Mouse (Mus musculus): ENCODE results near the gene Epb41l3.

Epb41l3 gene

GRCm38 (mm10) chr17:69237172-69237571 lies 161.7 kb downstream of the Epb41l3 start:
- DNase-seq (ENCODE audit: low read depth, low spot score): no peak

DNA sequence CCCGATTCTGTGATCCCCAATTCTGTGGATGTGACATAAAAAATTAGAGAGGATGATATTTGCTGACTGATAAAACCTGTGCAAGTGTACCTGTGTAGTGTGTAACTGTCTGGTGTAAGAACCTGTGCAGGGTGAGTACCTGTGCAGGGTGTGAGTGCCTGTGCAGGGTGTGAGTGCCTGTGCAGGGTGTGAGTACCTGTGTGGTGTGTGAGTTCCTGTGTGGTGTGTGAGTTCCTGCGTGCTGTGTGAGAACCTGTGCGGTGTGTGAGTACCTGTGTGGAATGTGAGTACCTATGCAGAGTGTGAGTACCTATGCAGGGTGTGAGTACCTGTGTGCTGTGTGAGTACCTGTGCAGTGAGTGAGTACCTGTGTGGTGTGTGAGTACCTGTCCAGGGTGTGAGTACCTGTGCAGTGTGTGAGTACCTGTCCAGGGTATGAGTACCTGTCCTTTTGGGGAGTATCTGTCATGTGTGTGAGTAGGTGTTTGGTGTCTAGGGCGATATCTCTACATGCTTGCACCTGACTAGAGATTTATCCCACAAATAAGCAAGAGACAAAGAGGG lies 163.4 kb downstream of the Epb41l3 start:
- DNase-seq (ENCODE audit: low read depth, low spot score): no peak

DNA sequence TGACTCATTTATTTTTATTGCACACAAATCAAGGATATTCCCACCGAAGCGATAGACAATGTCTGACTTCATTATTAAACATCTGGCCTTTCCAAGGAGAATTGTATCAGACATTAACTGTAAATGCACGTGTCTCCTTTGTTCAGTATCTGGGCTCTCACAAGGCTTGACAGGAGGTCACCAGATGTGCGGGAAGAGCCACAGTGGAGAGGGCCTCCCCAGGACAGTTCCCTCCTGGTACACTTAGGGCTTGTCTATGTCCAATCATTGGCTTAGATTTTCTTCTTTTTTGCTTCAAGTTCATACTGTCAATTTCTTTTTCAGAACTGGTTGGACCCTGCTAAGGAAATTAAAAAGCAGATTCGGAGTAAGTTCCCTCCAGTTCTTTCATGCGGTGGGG lies 163.9 kb downstream of the Epb41l3 start:
- no peak for DNase-seq (ENCODE audit: low read depth, low spot score)

- DNase-seq (ENCODE audit: low read depth, low spot score): no peak
These were observed 180.4 kb downstream of the Epb41l3 start for GRCm38 (mm10) chr17:69255834-69256233.

DNA sequence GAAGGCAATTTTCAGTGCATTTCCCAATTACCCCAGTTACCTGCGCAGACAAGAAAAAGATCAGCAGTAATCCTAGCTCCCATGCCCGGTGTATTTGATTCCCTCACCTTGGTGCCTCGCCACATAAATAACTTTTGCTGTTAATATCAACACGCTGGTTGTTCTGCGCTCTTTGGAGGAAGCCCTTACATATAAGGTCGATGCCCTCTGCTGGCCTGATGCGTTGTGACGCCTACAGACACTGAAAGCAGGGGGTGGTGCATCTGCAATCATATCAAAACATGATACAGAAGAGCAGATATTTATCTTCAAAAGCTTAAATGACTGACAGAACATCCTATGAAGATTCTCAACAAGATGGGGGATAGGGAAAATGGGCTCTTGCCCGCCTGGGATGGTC lies 181.0 kb downstream of the Epb41l3 start:
- no peak for DNase-seq (ENCODE audit: low read depth, low spot score)

DNA sequence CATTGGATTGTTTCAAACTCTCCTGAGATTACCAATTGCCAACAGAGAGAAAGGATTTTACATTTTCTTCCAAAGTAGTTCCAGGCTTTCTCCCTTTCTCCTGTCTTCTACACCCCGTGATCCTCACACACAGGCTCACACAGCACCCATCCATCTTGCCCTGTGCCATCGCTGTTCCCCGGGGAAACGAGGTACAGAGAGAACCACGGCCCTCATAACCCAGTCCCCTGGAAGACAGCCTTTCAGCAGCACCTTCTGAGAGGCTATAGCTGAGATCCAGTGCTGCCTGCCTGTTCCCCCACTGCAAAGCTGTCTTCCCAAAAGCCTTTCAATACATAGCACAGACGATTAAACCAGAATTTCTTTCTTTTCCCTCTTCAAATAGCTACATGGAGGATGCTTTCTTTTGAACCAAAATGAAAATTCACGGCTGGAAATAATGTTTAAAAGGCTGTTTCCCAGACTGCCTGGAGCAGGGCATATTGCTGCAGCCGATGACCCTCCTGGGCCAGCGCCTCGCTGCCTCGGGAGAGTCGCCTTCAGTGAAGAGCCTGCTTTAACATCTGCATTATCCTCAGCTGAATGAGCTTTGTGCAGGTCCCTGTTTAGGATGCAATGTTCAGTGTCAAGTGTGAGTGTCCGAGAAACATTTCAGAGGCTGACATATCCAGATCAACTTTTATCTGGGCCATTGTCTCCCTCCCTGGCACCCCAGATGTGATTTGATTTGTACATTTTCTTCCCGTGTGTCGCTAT lies 188.5 kb downstream of the Epb41l3 start:
- DNase-seq (ENCODE audit: low read depth, low spot score): no peak

DNA sequence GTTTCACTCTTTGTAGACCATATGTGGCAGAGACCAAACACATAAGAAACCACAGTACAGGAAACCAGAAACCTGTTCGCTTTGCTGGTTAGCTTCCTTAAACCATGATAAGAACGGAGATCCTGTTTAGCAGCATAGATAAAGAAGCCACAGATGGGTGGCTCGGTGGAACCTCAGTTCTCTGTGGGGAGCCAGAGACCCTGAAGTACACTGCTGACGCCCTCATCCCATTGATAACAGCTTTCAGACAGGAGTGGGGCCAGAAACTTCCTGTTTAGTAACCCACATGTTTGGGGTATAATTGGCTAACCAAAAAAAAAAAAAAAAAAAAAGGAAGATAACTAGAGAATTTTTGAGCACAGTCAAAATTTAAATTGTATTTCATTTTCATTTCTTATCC lies 189.7 kb downstream of the Epb41l3 start:
- DNase-seq (ENCODE audit: low read depth, low spot score): no peak

DNA sequence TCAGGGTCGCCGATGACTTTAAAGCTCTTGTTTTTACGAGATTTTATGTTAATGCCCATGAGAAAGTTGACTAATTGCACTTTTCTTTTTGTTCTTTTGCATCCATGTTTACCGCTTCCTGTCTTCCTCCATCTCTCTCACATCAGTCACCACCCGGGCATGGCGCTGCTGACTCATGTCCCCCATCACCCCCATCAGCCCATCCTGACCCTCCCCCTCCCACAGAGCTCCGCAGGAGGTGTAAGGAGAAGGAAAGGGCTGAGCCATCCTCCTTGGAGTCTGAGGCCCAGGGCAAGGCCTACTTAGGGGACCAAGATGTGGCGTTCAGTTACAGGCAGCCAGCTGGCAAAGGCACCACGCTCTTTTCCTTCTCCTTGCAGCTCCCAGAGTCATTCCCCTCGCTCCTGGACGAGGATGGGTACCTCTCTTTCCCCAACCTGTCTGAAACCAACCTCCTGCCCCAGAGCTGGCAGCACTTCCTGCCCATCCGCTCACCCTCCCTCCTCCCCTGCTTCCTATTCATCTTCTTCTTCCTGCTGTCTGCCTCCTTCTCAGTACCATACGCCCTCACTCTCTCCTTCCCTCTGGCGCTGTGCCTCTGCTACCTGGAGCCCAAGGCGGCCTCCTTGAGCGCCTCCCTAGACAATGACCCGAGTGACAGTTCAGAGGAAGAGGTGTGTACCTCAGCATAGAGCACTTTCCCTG lies 190.4 kb downstream of the Epb41l3 start:
- DNase-seq (ENCODE audit: low read depth, low spot score): no peak

- DNase-seq (ENCODE audit: low read depth, low spot score): no peak
These were observed 191.5 kb downstream of the Epb41l3 start for GRCm38 (mm10) chr17:69266936-69267335.

- DNase-seq (ENCODE audit: low read depth, low spot score): no peak
These were observed 192.0 kb downstream of the Epb41l3 start for GRCm38 (mm10) chr17:69267526-69267925.

DNA sequence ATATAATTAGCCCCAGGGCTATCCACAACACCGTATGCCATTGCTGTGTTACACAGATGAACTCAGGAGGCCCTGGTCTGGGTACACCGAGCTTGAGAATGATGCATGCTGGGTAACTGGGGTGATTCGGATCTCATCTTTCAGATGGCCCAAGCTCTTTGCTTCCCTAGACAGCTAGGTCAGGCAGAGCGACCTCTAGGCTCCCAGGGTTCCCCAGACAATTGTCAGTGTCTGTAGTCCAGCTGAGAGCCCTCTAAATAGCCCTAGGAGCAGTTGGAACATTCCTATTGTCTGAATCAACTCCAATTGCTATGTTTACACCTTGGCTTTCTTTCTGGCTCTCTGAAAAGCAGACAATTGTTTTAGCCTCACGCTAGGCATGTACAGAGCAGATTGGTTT lies 201.9 kb downstream of the Epb41l3 start:
- DNase-seq (ENCODE audit: low read depth, low spot score): peak; percentile 36

GRCm38 (mm10) chr17:69284511-69284910 lies 209.0 kb downstream of the Epb41l3 start:
- DNase-seq (ENCODE audit: low read depth, low spot score): no peak

DNA sequence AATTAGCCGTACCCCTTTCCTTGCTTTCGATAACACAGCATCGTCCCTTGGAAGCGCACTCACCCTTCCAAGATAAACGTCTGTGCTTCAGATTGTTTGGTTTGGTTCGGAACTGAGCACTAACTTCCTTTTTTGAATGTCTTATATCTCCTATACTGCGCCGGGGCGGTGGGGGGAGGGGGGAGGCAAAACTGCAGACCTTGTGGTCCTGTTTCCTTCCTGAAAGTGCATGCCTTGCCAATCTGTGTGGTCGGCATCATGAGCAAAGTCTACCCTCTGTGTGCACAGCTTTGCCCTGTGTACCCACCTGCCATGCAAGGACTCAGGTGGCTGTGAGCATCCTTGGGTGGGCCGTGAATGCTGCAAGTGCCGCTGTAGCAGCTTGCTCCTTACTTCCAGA lies 212.6 kb downstream of the Epb41l3 start:
- no peak for DNase-seq (ENCODE audit: low read depth, low spot score)

- no peak for DNase-seq (ENCODE audit: low read depth, low spot score)
These were observed 214.8 kb downstream of the Epb41l3 start for GRCm38 (mm10) chr17:69290272-69290671.

GRCm38 (mm10) chr17:69301552-69301951 lies 226.1 kb downstream of the Epb41l3 start:
- no peak for DNase-seq (ENCODE audit: low read depth, low spot score)

DNA sequence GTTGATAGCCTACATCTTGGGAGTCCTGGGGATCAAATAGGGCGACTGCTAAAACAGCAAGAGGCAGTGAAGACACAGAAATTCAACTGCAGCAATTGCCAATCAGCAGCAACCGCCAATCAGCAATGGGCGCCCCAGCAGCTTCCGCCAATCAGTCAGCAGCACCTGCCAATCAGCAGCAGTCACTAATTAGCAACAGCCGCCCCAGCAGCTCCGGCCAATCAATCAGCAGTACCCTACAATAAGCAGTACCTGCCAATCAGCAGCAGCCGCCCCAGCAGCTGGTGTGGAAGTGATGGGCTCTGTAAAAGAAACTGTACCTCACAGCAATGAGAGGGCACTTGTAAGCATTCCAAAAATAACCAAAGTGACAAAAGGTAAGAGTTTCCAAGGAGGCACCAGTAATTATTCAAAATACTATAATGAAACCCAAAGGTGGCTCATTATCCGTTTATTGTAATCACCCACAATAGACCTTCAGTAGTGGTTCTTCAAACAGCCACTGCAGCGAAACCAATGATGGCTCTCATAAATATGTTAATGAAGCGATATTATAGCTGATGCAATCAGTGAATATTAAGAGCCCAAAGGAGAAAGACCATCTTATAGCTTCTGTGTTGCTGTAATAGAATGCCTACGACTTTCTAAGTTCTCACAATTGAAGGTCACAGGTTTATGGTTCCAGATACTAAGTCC lies 228.2 kb downstream of the Epb41l3 start:
- DNase-seq (ENCODE audit: low read depth, low spot score): peak; percentile 13

- DNase-seq (ENCODE audit: low read depth, low spot score): no peak
These were observed 232.2 kb downstream of the Epb41l3 start for GRCm38 (mm10) chr17:69307636-69308035.

- DNase-seq (ENCODE audit: low read depth, low spot score): no peak
These were observed 234.4 kb downstream of the Epb41l3 start for GRCm38 (mm10) chr17:69309872-69310271.

DNA sequence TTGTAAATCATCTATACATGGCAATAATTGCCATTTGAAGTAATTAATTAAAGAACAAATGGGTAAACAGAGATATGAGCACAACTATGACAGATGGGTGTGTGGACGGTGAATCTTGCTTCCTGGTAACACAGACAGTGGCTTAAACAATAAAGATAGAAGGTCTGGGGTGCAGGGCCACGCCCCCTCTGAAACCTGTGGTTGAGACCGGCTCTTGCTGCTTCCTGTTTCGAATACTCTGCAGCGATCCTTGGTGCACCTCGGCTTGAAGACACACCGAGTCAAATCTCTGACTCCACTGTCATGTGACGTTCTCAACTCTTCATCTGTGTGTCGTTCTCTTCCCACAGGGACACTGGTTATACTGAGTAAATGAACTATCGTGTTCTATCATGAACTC lies 245.0 kb downstream of the Epb41l3 start:
- DNase-seq (ENCODE audit: low read depth, low spot score): no peak

GRCm38 (mm10) chr17:69322721-69323120 lies 247.2 kb downstream of the Epb41l3 start:
- DNase-seq (ENCODE audit: low read depth, low spot score): no peak
